Mouse (Mus musculus): ENCODE measurements around the gene Snapc2. TPM values are rescaled to one million over a fixed set of nuclear protein-coding genes. Genes with fewer than 3 reads are reported as not detected.

Gene Snapc2
- polyA plus RNA-seq, 1 experiment from 2014 or later: 21.5 TPM

GRCm38 (mm10) chr8:4219617-4220016 lies 33.3 kb upstream of the Snapc2 start:
- WGBS: 75% methylated on average over 3 of the region's 3 CpGs
- Histone ChIP-seq H3K4me3 (ENCODE audit: low read depth, low read length) (no peak overlapping the region), H3K27me3 (replicated peaks; ENCODE audit: control insufficient read depth, insufficient read depth, low read length) (peaks cover 21% of the 10 kb centered on the region), H3K27ac (ENCODE audit: low read depth, low read length) (no peak overlapping the region), H3K9me3 (ENCODE audit: control insufficient read depth) (no peaks in the 10 kb centered on the region), H3K4me1 (replicated peaks; ENCODE audit: control insufficient read depth, insufficient read depth, low read length) (0 out of 2 replicates have a peak, but pooled peaks cover 8% of the 10 kb centered on the region), H3K4me2 (replicated peaks; ENCODE audit: low read depth) (no peak overlapping the region), H3K36me3 (ENCODE audit: control insufficient read depth, insufficient read depth) (no peaks in the 10 kb centered on the region), H3K9ac (ENCODE audit: low read depth, low read length) (no peak overlapping the region)
- TF ChIP-seq CTCF (IDR thresholded peaks at IDR 0.05; ENCODE audit: low read depth): no peak
- ATAC-seq: no peak

GRCm38 (mm10) chr8:4222059-4222458 lies 30.8 kb upstream of the Snapc2 start:
- ATAC-seq: no peak
- H3K4me3 ChIP-seq (ENCODE audit: low read depth, low read length): no peak overlapping the region
- no peak overlapping the region for H3K9ac ChIP-seq (ENCODE audit: low read depth, low read length)
- peaks cover 1% of the 10 kb centered on the region; the same call in 1 of the 2 replicates for H3K4me1 ChIP-seq (replicated peaks; ENCODE audit: control insufficient read depth, insufficient read depth, low read length)
- H3K4me2 ChIP-seq (replicated peaks; ENCODE audit: low read depth): no peak overlapping the region
- no peak overlapping the region for H3K27ac ChIP-seq (ENCODE audit: low read depth, low read length)
- H3K27me3 ChIP-seq (replicated peaks; ENCODE audit: control insufficient read depth, insufficient read depth, low read length): peaks cover 13% of the 10 kb centered on the region; the same call in 1 of the 2 replicates
- TF ChIP-seq CTCF (IDR thresholded peaks at IDR 0.05; ENCODE audit: low read depth): no peak
- no peaks in the 10 kb centered on the region for H3K9me3 ChIP-seq (ENCODE audit: control insufficient read depth)
- H3K36me3 ChIP-seq (ENCODE audit: control insufficient read depth, insufficient read depth): no peaks in the 10 kb centered on the region

- peak overlapping the region; percentile 33 for H3K4me3 ChIP-seq (ENCODE audit: low read depth, low read length)
- WGBS: 36% methylated on average over 4 of the region's 4 CpGs
- no peak overlapping the region for H3K27ac ChIP-seq (ENCODE audit: low read depth, low read length)
- TF ChIP-seq CTCF (IDR thresholded peaks at IDR 0.05; ENCODE audit: low read depth): peak; percentile 39; the same call in 1 of the 2 replicates
- no peaks in the 10 kb centered on the region for H3K36me3 ChIP-seq (ENCODE audit: control insufficient read depth, insufficient read depth)
- no peaks in the 10 kb centered on the region for H3K27me3 ChIP-seq (replicated peaks; ENCODE audit: control insufficient read depth, insufficient read depth, low read length)
- peak overlapping the region; percentile 77 for H3K4me2 ChIP-seq (replicated peaks; ENCODE audit: low read depth)
- H3K9ac ChIP-seq (ENCODE audit: low read depth, low read length): no peak overlapping the region
- no peaks in the 10 kb centered on the region; the same call in 1 of the 2 replicates for H3K4me1 ChIP-seq (replicated peaks; ENCODE audit: control insufficient read depth, insufficient read depth, low read length)
- 0 out of 2 replicates have a peak, but pooled peaks have one; percentile 4 for ATAC-seq
- no peaks in the 10 kb centered on the region for H3K9me3 ChIP-seq (ENCODE audit: control insufficient read depth)
Measured at GRCm38 (mm10) chr8:4226323-4226722, 26.6 kb upstream of the Snapc2 start.

- Histone ChIP-seq H3K9ac (ENCODE audit: low read depth, low read length) (0 out of 2 replicates have a peak within 1 kb of the TSS, but pooled peaks have one; percentile 34), H3K9me3 (ENCODE audit: control insufficient read depth) (no peaks in the 10 kb centered on the region), H3K27ac (ENCODE audit: low read depth, low read length) (no peak within 1 kb of the TSS), H3K4me1 (replicated peaks; ENCODE audit: control insufficient read depth, insufficient read depth, low read length) (no peaks in the 10 kb centered on the region; the same call in 1 of the 2 replicates), H3K4me3 (ENCODE audit: low read depth, low read length) (peak within 1 kb of the TSS; percentile 33), H3K36me3 (ENCODE audit: control insufficient read depth, insufficient read depth) (no peaks in the 10 kb centered on the region), H3K4me2 (replicated peaks; ENCODE audit: low read depth) (peak within 1 kb of the TSS; percentile 77), H3K27me3 (replicated peaks; ENCODE audit: control insufficient read depth, insufficient read depth, low read length) (no peaks in the 10 kb centered on the region)
- no peak for TF ChIP-seq CTCF (IDR thresholded peaks at IDR 0.05; ENCODE audit: low read depth)
- 6% methylated on average over 33 of the region's 33 CpGs for WGBS
- peak; percentile 69 for ATAC-seq
Measured at GRCm38 (mm10) chr8:4226739-4227347, 26.0 kb upstream of the Snapc2 start, which contains the start of gene Lrrc8e. Gene Lrrc8e, plus strand, starts transcription at chr8:4226827.

- H3K4me2 ChIP-seq (replicated peaks; ENCODE audit: low read depth): no peak overlapping the region
- ATAC-seq: no peak
- H3K4me1 ChIP-seq (replicated peaks; ENCODE audit: control insufficient read depth, insufficient read depth, low read length): no peaks in the 10 kb centered on the region; the same call in 1 of the 2 replicates
- H3K27me3 ChIP-seq (replicated peaks; ENCODE audit: control insufficient read depth, insufficient read depth, low read length): no peaks in the 10 kb centered on the region
- no peak for TF ChIP-seq CTCF (IDR thresholded peaks at IDR 0.05; ENCODE audit: low read depth)
- H3K36me3 ChIP-seq (ENCODE audit: control insufficient read depth, insufficient read depth): no peaks in the 10 kb centered on the region
- 94% methylated on average over 4 of the region's 4 CpGs for WGBS
- H3K9ac ChIP-seq (ENCODE audit: low read depth, low read length): no peak overlapping the region
- H3K27ac ChIP-seq (ENCODE audit: low read depth, low read length): no peak overlapping the region
- H3K4me3 ChIP-seq (ENCODE audit: low read depth, low read length): no peak overlapping the region
- H3K9me3 ChIP-seq (ENCODE audit: control insufficient read depth): no peaks in the 10 kb centered on the region
Measured at GRCm38 (mm10) chr8:4227919-4228318, 25.0 kb upstream of the Snapc2 start.

GRCm38 (mm10) chr8:4229784-4230183 lies 23.1 kb upstream of the Snapc2 start:
- Histone ChIP-seq H3K27me3 (replicated peaks; ENCODE audit: control insufficient read depth, insufficient read depth, low read length) (no peaks in the 10 kb centered on the region), H3K27ac (ENCODE audit: low read depth, low read length) (no peak overlapping the region), H3K36me3 (ENCODE audit: control insufficient read depth, insufficient read depth) (no peaks in the 10 kb centered on the region), H3K4me3 (ENCODE audit: low read depth, low read length) (no peak overlapping the region), H3K9me3 (ENCODE audit: control insufficient read depth) (no peaks in the 10 kb centered on the region), H3K9ac (ENCODE audit: low read depth, low read length) (no peak overlapping the region), H3K4me2 (replicated peaks; ENCODE audit: low read depth) (no peak overlapping the region), H3K4me1 (replicated peaks; ENCODE audit: control insufficient read depth, insufficient read depth, low read length) (no peaks in the 10 kb centered on the region; the same call in 1 of the 2 replicates)
- no peak for ATAC-seq
- WGBS: 69% methylated on average over 5 of the region's 5 CpGs
- no peak for TF ChIP-seq CTCF (IDR thresholded peaks at IDR 0.05; ENCODE audit: low read depth)

All from intestine, postnatal 0 days (tissue).